Mouse (Mus musculus): ENCODE measurements at regions not wholly inside any gene's neighbourhood (a gene's known extent, or its start where the extent isn't known, plus 50 kb on each side); places are given as distances from the start of the nearest gene placed in this dataset.
A peak's percentile ranks its signal among the peaks of the same experiment; 100 is the strongest.
"Not testable (repeated sequence)": the region's sequence is repeated elsewhere in the genome, so short reads cannot be mapped to it uniquely, and the experiment has no call there.

GRCm38 (mm10) chr5:81976515-81976914, 956.6 kb downstream of the Adgrl3 start:
- no peaks in the 10 kb centered on the region for H3K27me3 ChIP-seq (ENCODE audit: insufficient read depth, low read length)
- H3K4me1 ChIP-seq (replicated peaks; ENCODE audit: low read depth, low read length) = no peaks in the 10 kb centered on the region
- H3K36me3 ChIP-seq (ENCODE audit: insufficient read depth, low read length) = no peaks in the 10 kb centered on the region
- H3K4me3 ChIP-seq (replicated peaks; ENCODE audit: low read length) = no peak overlapping the region
- H3K9me3 ChIP-seq (ENCODE audit: low read length) = no peaks in the 10 kb centered on the region
- TF ChIP-seq CTCF (conservative IDR thresholded peaks at IDR 0.05; ENCODE audit: low read length) = no peak
- TF ChIP-seq NANOG (IDR thresholded peaks at IDR 0.05; ENCODE audit: borderline replicate concordance, low read length) = no peak
- TF ChIP-seq POU5F1 (IDR thresholded peaks at IDR 0.05; ENCODE audit: borderline replicate concordance, low read length) = no peak

GRCm38 (mm10) chr5:81983351-81983750, 963.4 kb downstream of the Adgrl3 start:
- no peaks in the 10 kb centered on the region for H3K4me1 ChIP-seq (replicated peaks; ENCODE audit: low read depth, low read length)
- no peaks in the 10 kb centered on the region for H3K9me3 ChIP-seq (ENCODE audit: low read length)
- no peak overlapping the region for H3K4me3 ChIP-seq (replicated peaks; ENCODE audit: low read length)
- TF ChIP-seq NANOG (IDR thresholded peaks at IDR 0.05; ENCODE audit: borderline replicate concordance, low read length) = no peak
- no peaks in the 10 kb centered on the region for H3K27me3 ChIP-seq (ENCODE audit: insufficient read depth, low read length)
- no peaks in the 10 kb centered on the region for H3K36me3 ChIP-seq (ENCODE audit: insufficient read depth, low read length)

- no peaks in the 10 kb centered on the region for H3K36me3 ChIP-seq (ENCODE audit: insufficient read depth, low read length)
- no peaks in the 10 kb centered on the region for H3K4me1 ChIP-seq (replicated peaks; ENCODE audit: low read depth, low read length)
- no peak for TF ChIP-seq CTCF (conservative IDR thresholded peaks at IDR 0.05; ENCODE audit: low read length)
- no peak for TF ChIP-seq NANOG (IDR thresholded peaks at IDR 0.05; ENCODE audit: borderline replicate concordance, low read length)
- TF ChIP-seq POU5F1 (IDR thresholded peaks at IDR 0.05; ENCODE audit: borderline replicate concordance, low read length) = no peak
- no peaks in the 10 kb centered on the region for H3K9me3 ChIP-seq (ENCODE audit: low read length)
- no peaks in the 10 kb centered on the region for H3K27me3 ChIP-seq (ENCODE audit: insufficient read depth, low read length)
- no peak overlapping the region for H3K4me3 ChIP-seq (replicated peaks; ENCODE audit: low read length)
These were observed 968.1 kb downstream of the Adgrl3 start for GRCm38 (mm10) chr5:81988069-81988468.

DNA sequence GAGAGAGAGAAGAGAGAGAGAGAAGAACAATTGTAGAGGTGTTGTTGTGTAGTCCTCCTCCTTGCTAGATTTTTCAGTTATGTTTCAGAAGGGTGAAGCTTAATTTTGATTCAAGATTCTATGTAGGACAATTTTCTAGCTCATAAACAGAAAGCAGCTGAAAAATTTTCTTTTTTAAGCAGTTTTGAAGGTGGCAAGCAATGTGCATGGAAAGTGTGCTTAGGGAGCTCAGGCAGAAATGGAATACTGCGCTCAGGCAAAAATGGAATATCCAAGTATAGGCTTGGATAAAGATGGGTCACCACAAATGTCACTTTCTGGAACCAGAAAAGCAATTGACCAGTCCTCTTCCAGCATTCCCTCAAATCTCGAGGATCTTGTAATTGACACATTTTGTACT, 988.0 kb downstream of the Adgrl3 start:
- Histone ChIP-seq H3K9me3 (ENCODE audit: low read length) (no peaks in the 10 kb centered on the region), H3K4me1 (replicated peaks; ENCODE audit: low read depth, low read length) (no peaks in the 10 kb centered on the region), H3K4me3 (replicated peaks; ENCODE audit: low read length) (no peak overlapping the region), H3K27me3 (ENCODE audit: insufficient read depth, low read length) (no peaks in the 10 kb centered on the region), H3K36me3 (ENCODE audit: insufficient read depth, low read length) (no peaks in the 10 kb centered on the region)
- TF ChIP-seq POU5F1 (IDR thresholded peaks at IDR 0.05; ENCODE audit: borderline replicate concordance, low read length) (no peak), CTCF (conservative IDR thresholded peaks at IDR 0.05; ENCODE audit: low read length) (no peak), NANOG (IDR thresholded peaks at IDR 0.05; ENCODE audit: borderline replicate concordance, low read length) (no peak)

DNA sequence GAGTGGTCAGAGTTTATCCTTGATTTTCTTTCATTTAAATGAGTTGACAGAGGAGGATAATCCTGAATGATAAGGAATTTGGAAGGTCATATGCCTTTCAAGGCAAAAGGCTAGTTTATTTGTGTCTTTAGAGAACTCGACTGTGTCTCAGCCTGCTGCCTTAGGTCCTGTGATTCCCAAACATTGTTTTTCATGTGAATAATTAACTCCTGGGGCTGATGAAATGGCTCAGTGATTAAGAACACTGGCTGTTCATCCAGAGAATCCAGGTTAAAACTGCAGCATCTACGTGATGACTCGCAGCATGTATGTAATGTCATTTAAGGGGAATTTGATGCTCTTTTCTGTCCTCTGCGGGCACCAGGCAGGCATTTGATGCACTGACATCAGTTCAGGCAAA, 1004.2 kb downstream of the Adgrl3 start:
- no peak overlapping the region for H3K4me3 ChIP-seq (replicated peaks; ENCODE audit: low read length)
- H3K4me1 ChIP-seq (replicated peaks; ENCODE audit: low read depth, low read length) = no peaks in the 10 kb centered on the region
- no peaks in the 10 kb centered on the region for H3K27me3 ChIP-seq (ENCODE audit: insufficient read depth, low read length)
- H3K36me3 ChIP-seq (ENCODE audit: insufficient read depth, low read length) = no peaks in the 10 kb centered on the region
- TF ChIP-seq POU5F1 (IDR thresholded peaks at IDR 0.05; ENCODE audit: borderline replicate concordance, low read length) = no peak
- TF ChIP-seq NANOG (IDR thresholded peaks at IDR 0.05; ENCODE audit: borderline replicate concordance, low read length) = no peak
- H3K9me3 ChIP-seq (ENCODE audit: low read length) = no peaks in the 10 kb centered on the region

DNA sequence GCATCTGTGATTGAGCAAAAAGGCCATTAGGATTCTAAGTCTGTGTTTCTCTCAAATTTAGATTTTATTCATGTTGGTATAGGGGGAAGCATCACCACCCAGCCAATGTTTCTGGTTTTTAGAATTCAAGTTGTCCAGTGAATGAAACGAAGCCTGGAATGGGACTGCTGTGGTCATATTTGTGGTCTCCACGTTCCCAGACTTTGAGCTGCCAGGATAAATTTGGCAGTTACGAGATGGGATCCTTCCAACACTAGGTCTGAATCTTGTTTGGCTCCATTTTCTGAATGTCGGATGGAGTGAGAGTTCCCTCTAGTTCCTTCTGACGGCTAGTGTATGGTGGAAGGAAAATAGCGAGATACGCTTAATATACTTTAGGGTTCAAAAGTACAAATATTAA, 1014.8 kb downstream of the Adgrl3 start:
- Histone ChIP-seq H3K4me1 (replicated peaks; ENCODE audit: low read depth, low read length) (no peaks in the 10 kb centered on the region), H3K4me3 (replicated peaks; ENCODE audit: low read length) (no peak overlapping the region), H3K27me3 (ENCODE audit: insufficient read depth, low read length) (no peaks in the 10 kb centered on the region), H3K9me3 (ENCODE audit: low read length) (no peaks in the 10 kb centered on the region), H3K36me3 (ENCODE audit: insufficient read depth, low read length) (no peaks in the 10 kb centered on the region)
- TF ChIP-seq CTCF (conservative IDR thresholded peaks at IDR 0.05; ENCODE audit: low read length) (no peak), NANOG (IDR thresholded peaks at IDR 0.05; ENCODE audit: borderline replicate concordance, low read length) (no peak), POU5F1 (IDR thresholded peaks at IDR 0.05; ENCODE audit: borderline replicate concordance, low read length) (no peak)

- TF ChIP-seq CTCF (conservative IDR thresholded peaks at IDR 0.05; ENCODE audit: low read length) (no peak), POU5F1 (IDR thresholded peaks at IDR 0.05; ENCODE audit: borderline replicate concordance, low read length) (no peak), NANOG (IDR thresholded peaks at IDR 0.05; ENCODE audit: borderline replicate concordance, low read length) (no peak)
- H3K27me3 ChIP-seq (ENCODE audit: insufficient read depth, low read length) = no peaks in the 10 kb centered on the region
- no peaks in the 10 kb centered on the region for H3K4me1 ChIP-seq (replicated peaks; ENCODE audit: low read depth, low read length)
- no peak overlapping the region for H3K4me3 ChIP-seq (replicated peaks; ENCODE audit: low read length)
- H3K36me3 ChIP-seq (ENCODE audit: insufficient read depth, low read length) = no peaks in the 10 kb centered on the region
- H3K9me3 ChIP-seq (ENCODE audit: low read length) = no peaks in the 10 kb centered on the region
These were observed 1026.2 kb downstream of the Adgrl3 start for GRCm38 (mm10) chr5:82046106-82046505.

DNA sequence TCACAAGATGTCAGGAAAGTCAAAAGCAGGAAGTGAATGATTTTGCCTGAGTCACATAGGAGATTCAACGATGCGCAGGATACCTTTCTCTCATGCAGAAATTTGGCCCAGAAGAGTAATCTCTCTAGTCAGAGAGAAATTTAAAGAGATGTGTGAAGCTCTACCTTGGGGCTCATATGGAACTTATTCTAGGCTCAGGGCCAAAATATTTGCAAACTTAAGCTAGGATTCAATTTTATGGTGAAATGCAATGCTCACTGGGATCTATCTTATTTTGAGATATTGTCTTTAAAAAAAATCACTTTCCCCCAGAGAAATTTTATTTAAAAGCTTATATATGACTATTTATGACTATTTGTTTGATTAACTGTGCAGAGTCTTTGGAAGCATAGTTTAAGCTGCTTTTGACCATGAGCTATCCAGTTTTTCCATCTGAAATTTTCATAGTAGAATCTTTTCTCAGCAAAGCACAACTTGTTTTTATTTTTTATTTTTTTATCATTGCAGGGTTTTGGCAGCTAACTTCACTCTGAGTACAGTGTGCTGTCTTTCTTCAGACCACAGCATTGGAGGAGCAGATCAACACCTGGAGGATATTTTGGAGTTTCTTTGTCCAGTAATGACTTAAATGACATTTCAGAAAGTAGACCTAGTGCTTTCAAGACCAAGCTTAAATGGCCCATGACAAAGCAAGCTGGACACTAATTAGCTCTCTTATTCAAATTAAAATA, 1039.3 kb downstream of the Adgrl3 start:
- Histone ChIP-seq H3K36me3 (ENCODE audit: insufficient read depth, low read length) (no peaks in the 10 kb centered on the region), H3K27me3 (ENCODE audit: insufficient read depth, low read length) (no peaks in the 10 kb centered on the region), H3K9me3 (ENCODE audit: low read length) (no peaks in the 10 kb centered on the region), H3K4me3 (replicated peaks; ENCODE audit: low read length) (no peak overlapping the region), H3K4me1 (replicated peaks; ENCODE audit: low read depth, low read length) (no peaks in the 10 kb centered on the region)
- TF ChIP-seq NANOG (IDR thresholded peaks at IDR 0.05; ENCODE audit: borderline replicate concordance, low read length) (no peak), POU5F1 (IDR thresholded peaks at IDR 0.05; ENCODE audit: borderline replicate concordance, low read length) (no peak), CTCF (conservative IDR thresholded peaks at IDR 0.05; ENCODE audit: low read length) (no peak)

GRCm38 (mm10) chr5:82060679-82061078, 1040.7 kb downstream of the Adgrl3 start:
- no peaks in the 10 kb centered on the region for H3K9me3 ChIP-seq (ENCODE audit: low read length)

GRCm38 (mm10) chr5:82069221-82069620, 1049.3 kb downstream of the Adgrl3 start:
- H3K9me3 ChIP-seq (ENCODE audit: low read length); H3K4me1 ChIP-seq (replicated peaks; ENCODE audit: low read depth, low read length); H3K27me3 ChIP-seq (ENCODE audit: insufficient read depth, low read length); H3K36me3 ChIP-seq (ENCODE audit: insufficient read depth, low read length): not testable (repeated sequence)
- peak overlapping the region; percentile 72 for H3K4me3 ChIP-seq (replicated peaks; ENCODE audit: low read length)

More at GRCm38 (mm10) chr5:82060679-82061078, 1040.7 kb downstream of the Adgrl3 start:
- H3K4me3 ChIP-seq (replicated peaks; ENCODE audit: low read length) = no peak overlapping the region
- TF ChIP-seq POU5F1 (IDR thresholded peaks at IDR 0.05; ENCODE audit: borderline replicate concordance, low read length) (no peak), CTCF (conservative IDR thresholded peaks at IDR 0.05; ENCODE audit: low read length) (peak; percentile 23; the same call in 1 of the 2 replicates)
- no peaks in the 10 kb centered on the region for H3K36me3 ChIP-seq (ENCODE audit: insufficient read depth, low read length)
- H3K27me3 ChIP-seq (ENCODE audit: insufficient read depth, low read length) = no peaks in the 10 kb centered on the region
- H3K4me1 ChIP-seq (replicated peaks; ENCODE audit: low read depth, low read length) = no peaks in the 10 kb centered on the region
